Mouse (Mus musculus): Measurements from ENCODE around the gene Zgrf1.

Gene Zgrf1

GRCm38 (mm10) chr3:127661646-127662531 lies 108.6 kb downstream of the Zgrf1 start:
- no peak for TF ChIP-seq POU5F1 (IDR thresholded peaks at IDR 0.05; ENCODE audit: borderline replicate concordance, low read length)
- TF ChIP-seq NANOG (IDR thresholded peaks at IDR 0.05; ENCODE audit: borderline replicate concordance, low read length): no peak
- no peak for TF ChIP-seq CTCF (conservative IDR thresholded peaks at IDR 0.05; ENCODE audit: low read length)
- H3K9me3 ChIP-seq (ENCODE audit: low read length): no peaks in the 10 kb centered on the region
- H3K4me3 ChIP-seq (replicated peaks; ENCODE audit: low read length): no peak overlapping the region
- H3K27me3 ChIP-seq (ENCODE audit: insufficient read depth, low read length): no peaks in the 10 kb centered on the region
- H3K4me1 ChIP-seq (replicated peaks; ENCODE audit: low read depth, low read length): no peaks in the 10 kb centered on the region
- H3K36me3 ChIP-seq (ENCODE audit: insufficient read depth, low read length): no peaks in the 10 kb centered on the region
